In the genomic region with DNA sequence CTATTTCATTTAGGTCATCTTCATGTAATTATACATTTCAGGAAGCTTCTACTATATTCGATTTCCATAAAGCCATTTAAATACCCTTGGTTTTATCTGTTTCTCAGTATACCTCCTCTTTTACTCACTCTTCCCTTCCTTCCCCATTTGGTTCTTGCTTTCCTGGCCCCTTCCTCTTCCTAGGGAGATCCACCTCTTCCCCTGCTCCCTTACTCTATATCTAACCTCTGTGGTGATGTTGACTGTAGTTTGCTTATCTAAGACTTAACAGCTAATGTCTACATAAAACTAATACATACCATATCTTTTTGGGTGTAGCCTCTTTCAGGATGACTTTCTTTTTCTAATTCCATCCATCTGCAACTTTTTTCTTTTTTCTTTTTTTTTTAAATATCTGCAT, we compare ENCODE assay signal across 35 mouse cellular contexts.
"Had no signal": no experiment of that assay in that cellular context is flagged by ENCODE, and none has a peak within 500 bp of the region (broad histone marks: within the 10 kb centered on the region; RNA-seq: fewer than 3 reads in every experiment).

No protein-coding gene starts in this region.

- H3K4me3 ChIP-seq: heart, embryonic 12.5 days; heart, embryonic 13.5 days; heart, embryonic 15.5 days; hindbrain, embryonic 10.5 days; hindbrain, embryonic 12.5 days; hindbrain, embryonic 13.5 days; hindbrain, embryonic 15.5 days; intestine, embryonic 15.5 days; kidney, embryonic 15.5 days; layer of hippocampus, adult 2 months; left cerebral cortex, adult 2 months had no signal

- DNase-seq: heart, postnatal 10 days; heart, postnatal 14 days; heart, postnatal 36 days; heart, postnatal 4 days; kidney, adult 11 months; kidney, adult 18-20 months; kidney, adult 2 months; kidney, adult 8-10 months; kidney, adult 9 months; kidney, postnatal 10 days; kidney, postnatal 14 days; kidney, postnatal 25 days; kidney, postnatal 36 days; kidney, postnatal 4 days; layer of hippocampus, adult 9-11 months; layer of hippocampus, postnatal 36 days had no signal

- H3K27ac ChIP-seq: heart, embryonic 13.5 days; heart, embryonic 15.5 days; hindbrain, embryonic 10.5 days; hindbrain, embryonic 12.5 days; hindbrain, embryonic 13.5 days; hindbrain, embryonic 14.5 days; hindbrain, embryonic 15.5 days; hindbrain, postnatal 0 days; intestine, embryonic 15.5 days; kidney, embryonic 15.5 days; kidney, postnatal 0 days; layer of hippocampus, adult 2 months; left cerebral cortex, adult 2 months had no signal

- H3K4me2 ChIP-seq: heart, embryonic 11.5 days; heart, embryonic 12.5 days; heart, embryonic 13.5 days; heart, embryonic 15.5 days; hindbrain, embryonic 12.5 days; hindbrain, embryonic 13.5 days; hindbrain, embryonic 14.5 days; hindbrain, embryonic 15.5 days; intestine, embryonic 15.5 days; kidney, embryonic 15.5 days had no signal

- H3K27me3 ChIP-seq: heart, embryonic 12.5 days; heart, embryonic 13.5 days; heart, embryonic 15.5 days; hindbrain, embryonic 12.5 days; hindbrain, embryonic 13.5 days; hindbrain, embryonic 15.5 days; intestine, embryonic 15.5 days; kidney, embryonic 15.5 days had no signal

- H3K9me3 ChIP-seq: heart, embryonic 12.5 days; heart, embryonic 13.5 days; heart, embryonic 15.5 days; hindbrain, embryonic 10.5 days; hindbrain, embryonic 12.5 days; hindbrain, embryonic 13.5 days; hindbrain, embryonic 15.5 days; intestine, embryonic 15.5 days; kidney, embryonic 15.5 days had no signal

- ATAC-seq: hindbrain, embryonic 16.5 days; hindbrain, postnatal 0 days; inflammation-experienced regulatory T-cells, adult 6 months; intestine, embryonic 15.5 days; intestine, embryonic 16.5 days; intestine, postnatal 0 days had no signal

- H3K36me3 ChIP-seq: heart, embryonic 12.5 days; heart, embryonic 13.5 days; heart, embryonic 15.5 days; hindbrain, embryonic 10.5 days; hindbrain, embryonic 12.5 days; hindbrain, embryonic 13.5 days; hindbrain, embryonic 15.5 days; intestine, embryonic 15.5 days; kidney, embryonic 15.5 days had no signal

- H3K9ac ChIP-seq: heart, embryonic 12.5 days; heart, embryonic 13.5 days; heart, embryonic 15.5 days; hindbrain, embryonic 12.5 days; hindbrain, embryonic 13.5 days; hindbrain, embryonic 14.5 days; hindbrain, embryonic 15.5 days; intestine, embryonic 15.5 days; kidney, embryonic 15.5 days had no signal

- H3K4me1 ChIP-seq: heart, embryonic 12.5 days; heart, embryonic 13.5 days; heart, embryonic 15.5 days; hindbrain, embryonic 10.5 days; hindbrain, embryonic 12.5 days; hindbrain, embryonic 13.5 days; hindbrain, embryonic 15.5 days; intestine, embryonic 15.5 days; kidney, embryonic 15.5 days had no signal
